Mouse (Mus musculus) left cerebral cortex, postnatal 25 days (tissue): ENCODE results near the gene Kank1. TPM values are rescaled to one million over a fixed set of nuclear protein-coding genes. Genes with fewer than 3 reads are reported as not detected.

Experiments used
- DNase-seq, 2 experiments: peaks; one replicate each; pipeline ENCODE4 v3.0.0; 2022; ENCODE audit warnings: low spot score in 2 of 2, mixed read lengths in 1 of 2
- intact Hi-C: fragments of 180-260 bp; cut with DNase I; formaldehyde crosslinking; loops from one replicate; pipeline ENCODE4 v1.15.1; 2025
- total RNA-seq, 2 experiments: library from RNA; stranded (reverse); gene quantifications; 2 replicates each; pipeline ENCODE4 v1.2.3; 2021

Gene Kank1
- total RNA-seq, 2 experiments from 2014 or later = 18.7 to 18.9 TPM

DNA sequence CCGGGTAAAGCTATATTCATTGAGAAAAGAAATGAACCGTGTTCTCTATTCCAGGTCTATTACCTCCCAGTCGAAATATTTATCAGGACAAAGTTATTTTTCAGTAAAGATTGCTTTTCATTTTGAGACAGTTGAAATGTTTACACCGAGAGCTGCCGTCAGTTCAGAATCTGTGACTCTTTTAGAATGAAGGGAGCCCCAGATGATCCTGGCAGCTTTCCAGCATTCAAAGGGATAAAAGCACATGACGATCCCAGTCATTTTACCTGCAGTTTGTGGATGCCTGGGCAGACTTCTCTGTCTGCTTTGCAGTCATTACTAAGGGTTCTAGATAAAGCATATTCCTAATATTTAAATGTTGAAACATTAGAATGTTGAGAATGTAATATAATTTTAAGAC is 107.6 kb downstream of the Kank1 start:
- intact Hi-C loops = loop anchor here (5.0 kb wide), 1 partner anchor 278 kb away; no protein-coding TSS in a partner anchor
- no peak for DNase-seq

- intact Hi-C loops = no loop called here
- no peak for DNase-seq
Observed at GRCm38 (mm10) chr19:25345972-25346371, 109.2 kb downstream of the Kank1 start.

- intact Hi-C loops = no loop called here
- DNase-seq = no peak
Observed at GRCm38 (mm10) chr19:25347515-25347914, 110.7 kb downstream of the Kank1 start.

GRCm38 (mm10) chr19:25351257-25351955 is 114.6 kb downstream of the Kank1 start:
- DNase-seq = peak; percentile 11 to 33
- intact Hi-C loops = no loop called here

DNA sequence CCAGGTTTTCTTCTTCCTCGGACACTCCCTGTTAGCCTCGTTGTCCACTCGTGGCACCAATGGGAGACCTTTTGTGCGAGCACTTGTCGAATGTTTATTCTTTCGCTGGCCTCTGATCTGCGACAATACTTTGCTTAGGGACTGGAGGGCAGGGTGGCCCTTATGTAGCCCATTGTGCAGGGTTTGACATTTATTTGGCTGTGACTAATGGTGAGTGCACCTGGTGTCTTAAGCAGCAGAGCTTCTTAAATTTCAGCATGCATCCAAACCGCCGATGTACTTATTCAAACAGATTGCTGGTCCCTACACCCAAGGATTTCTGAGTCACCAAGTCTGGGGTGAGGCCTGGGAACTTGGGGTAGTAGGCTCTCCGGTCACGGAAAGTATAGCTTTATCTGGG is 120.3 kb downstream of the Kank1 start:
- intact Hi-C loops = no loop called here
- DNase-seq = no peak

DNA sequence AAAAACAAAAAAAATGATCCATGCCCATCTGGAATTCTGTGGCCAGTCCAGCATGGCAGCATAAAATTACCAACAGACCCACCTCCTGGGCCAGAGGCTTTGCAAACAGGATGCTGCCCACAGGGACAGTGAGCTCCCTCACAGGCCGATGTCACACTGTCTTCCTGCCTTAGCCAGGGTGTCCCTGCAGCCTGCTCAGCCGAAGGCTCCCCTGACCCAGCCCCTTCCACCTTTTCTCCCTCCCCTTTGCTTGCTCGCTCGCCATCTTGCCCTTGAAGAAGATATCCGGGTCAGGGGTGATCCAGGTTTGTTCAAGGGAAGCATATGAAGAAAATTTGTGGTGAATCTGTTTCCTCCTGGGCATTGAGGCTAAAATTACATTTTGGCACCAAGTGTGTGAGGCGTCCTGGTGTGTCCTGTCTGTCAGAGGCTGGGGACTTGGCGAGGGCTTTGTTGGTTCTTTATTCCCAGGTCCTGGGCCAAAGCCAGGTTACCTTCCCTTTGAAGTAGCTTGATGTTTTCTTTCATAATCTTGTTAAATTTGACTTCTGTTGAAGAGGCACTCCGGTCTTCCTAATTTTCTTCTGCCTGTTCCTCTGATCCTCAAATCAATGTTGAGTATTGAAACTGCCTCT is 121.8 kb downstream of the Kank1 start:
- no peak for DNase-seq

DNA sequence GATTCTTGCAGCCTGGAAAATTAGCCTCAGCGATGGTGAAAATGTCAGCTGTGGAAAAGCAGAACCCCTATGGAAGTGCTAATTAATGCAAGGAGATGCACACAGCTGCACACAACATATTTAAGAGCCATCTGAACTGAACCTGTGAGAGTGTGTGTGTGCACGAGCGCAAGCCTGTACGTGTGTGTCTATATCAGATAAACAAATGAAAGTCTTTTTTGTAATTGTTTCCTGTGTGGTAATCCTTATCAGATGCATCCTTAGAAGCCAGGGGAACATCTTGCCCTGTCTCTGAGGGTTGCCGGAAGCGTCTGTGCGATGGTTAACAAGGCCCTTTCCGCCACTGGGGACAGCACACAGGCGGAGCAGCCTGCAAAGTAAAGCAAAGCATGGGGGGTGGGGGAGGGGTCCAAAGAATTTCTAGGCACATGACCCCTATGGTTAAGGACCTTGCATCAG is 123.8 kb downstream of the Kank1 start:
- no peak for DNase-seq
- intact Hi-C loops = no loop called here

More for the DNA sequence above, 121.8 kb downstream of the Kank1 start:
- intact Hi-C loops = no loop called here

GRCm38 (mm10) chr19:25361956-25362355 is 125.2 kb downstream of the Kank1 start:
- intact Hi-C loops = no loop called here
- DNase-seq = no peak

DNA sequence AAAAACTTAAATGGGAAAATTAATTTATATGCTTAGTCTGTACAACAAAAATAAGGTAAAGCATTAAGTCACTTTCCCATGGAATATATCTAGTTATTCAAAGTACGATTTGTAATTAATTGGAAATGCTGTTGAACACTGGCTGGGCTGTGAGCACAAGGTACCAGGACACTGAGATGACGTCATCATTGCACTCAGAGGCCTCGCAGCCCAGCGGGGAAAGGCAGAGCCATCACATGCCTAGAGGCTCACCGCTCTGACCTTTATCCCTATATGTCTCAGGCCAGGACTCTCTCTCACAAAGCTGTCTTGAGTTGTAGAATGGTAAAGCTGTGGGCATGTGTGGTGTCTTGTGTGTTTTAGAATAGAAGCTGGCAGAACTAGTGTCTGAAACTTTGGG is 128.9 kb downstream of the Kank1 start:
- intact Hi-C loops = no loop called here
- no peak for DNase-seq

DNA sequence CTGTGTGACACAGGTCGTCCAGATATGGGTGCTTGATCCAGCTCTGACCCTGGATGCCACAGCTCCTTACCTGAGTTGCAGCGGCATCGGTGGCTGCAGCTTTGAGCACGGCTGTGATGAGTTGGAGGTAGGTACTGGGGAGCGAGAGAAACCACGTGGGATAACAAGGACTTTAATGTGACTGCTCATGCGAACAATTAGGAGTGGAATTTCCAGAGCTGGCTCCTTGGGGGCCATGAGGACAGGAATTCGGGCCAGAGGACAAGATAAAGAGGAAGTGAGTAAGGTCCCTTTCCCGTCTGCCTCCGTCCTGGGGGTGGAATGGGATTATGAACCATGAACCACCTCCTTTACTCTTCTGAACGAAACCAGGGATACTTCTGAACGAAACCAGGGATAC is 129.8 kb downstream of the Kank1 start:
- intact Hi-C loops = no loop called here
- DNase-seq = no peak

DNA sequence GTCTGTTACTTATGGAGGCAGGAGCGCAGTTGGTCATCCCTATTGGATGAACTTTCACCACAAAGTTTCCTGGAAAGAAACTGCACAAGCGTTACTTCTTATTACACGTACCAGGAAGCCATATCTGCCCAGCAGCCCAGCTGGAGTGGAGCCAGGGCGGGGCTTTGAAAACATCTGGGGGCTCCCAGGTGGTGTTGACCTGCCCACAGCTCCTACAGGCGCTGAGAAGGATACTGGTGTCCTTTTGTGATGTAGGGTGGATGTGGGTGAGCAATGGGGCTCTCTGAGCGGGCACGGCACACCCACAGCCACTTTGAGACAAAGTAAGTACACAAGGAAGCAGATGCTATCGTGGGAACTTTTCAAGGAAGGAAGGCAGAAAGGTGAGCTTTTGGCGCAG is 133.7 kb downstream of the Kank1 start:
- DNase-seq = no peak
- intact Hi-C loops = no loop called here

- intact Hi-C loops = no loop called here
- no peak for DNase-seq
Observed at GRCm38 (mm10) chr19:25372794-25373193, 136.0 kb downstream of the Kank1 start.

DNA sequence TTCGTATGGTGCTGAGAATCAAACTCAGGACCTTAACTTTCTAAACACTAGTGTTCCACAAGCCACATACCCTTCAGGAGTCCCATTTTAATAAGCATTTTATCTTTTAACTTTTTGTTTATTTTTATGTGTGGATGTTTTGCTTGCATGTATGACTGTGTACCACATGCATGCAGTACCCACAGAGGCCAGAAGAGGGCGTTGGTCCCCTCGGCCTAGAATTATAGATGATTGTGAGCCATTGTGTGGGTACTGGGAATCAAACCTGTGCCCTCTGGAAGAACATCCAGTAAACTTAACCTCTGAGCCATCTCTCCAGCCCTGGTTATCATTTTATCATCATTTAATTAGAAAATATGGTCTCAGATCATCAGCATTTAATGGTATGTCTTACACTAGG is 136.8 kb downstream of the Kank1 start:
- intact Hi-C loops = no loop called here
- no peak for DNase-seq

DNA sequence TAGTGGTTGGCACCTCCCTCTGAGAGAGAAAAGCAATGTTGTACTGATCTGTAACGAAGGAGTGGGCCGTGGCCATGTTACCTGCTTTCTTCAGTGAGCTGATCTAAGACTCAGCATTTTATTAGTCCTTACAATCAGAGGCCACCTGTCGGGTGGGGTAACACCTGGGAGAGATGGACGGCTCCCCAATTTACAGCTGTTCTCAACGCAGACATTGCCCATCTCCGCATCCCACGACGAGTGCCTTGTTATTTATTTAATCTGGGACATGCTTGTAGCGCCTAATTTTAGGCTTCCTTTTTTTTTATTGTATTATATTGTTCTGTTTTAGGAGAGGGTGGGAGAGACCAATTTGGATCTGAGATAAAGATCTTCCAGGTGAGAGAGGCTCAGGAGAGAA is 137.4 kb downstream of the Kank1 start:
- intact Hi-C loops = no loop called here
- DNase-seq = no peak

DNA sequence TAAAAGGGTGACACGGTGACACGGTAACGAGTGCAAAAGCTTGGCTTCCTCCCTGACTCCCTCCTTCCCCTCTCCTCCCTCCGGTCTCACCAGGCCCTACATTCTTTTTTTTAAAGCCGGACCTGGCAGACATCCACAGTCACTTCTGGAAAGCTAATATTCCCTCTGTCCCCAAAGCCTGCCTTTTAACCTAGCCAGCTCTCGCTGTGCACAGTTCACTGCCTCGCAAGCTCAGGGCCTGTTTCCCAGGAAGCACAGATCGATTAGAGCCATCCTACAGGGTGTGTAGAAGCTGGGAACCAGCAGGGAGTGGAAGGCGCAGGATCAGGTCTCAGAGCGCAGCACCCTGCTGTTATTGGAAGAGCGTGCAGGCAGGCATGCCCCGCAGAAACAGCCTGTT is 138.2 kb downstream of the Kank1 start:
- peak in 1 of 2 experiments; percentile 21 for DNase-seq
- intact Hi-C loops = no loop called here

GRCm38 (mm10) chr19:25376871-25377270 is 140.1 kb downstream of the Kank1 start:
- DNase-seq = no peak
- intact Hi-C loops = no loop called here

DNA sequence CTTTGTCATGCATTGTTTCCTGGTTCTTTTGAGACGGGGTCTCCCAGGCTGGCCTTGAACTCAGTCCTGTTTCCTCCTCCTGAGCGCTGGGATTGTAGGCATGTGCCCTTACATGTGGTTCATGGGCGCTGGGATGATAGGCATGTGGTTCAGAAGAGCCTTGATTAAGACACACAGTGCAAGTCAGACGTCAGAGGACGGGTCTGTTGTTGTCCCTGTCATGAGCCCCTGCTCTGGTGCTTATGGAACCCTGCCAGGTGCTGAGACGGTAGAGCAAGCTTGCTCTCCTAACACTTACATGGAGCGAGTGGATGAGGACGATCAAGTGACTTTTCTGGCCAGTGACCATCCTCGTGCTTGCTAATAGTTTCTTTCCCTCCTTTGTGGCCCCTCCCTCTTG is 143.9 kb downstream of the Kank1 start:
- intact Hi-C loops = no loop called here
- no peak for DNase-seq

GRCm38 (mm10) chr19:25381972-25382371 is 145.2 kb downstream of the Kank1 start:
- DNase-seq = no peak
- intact Hi-C loops = no loop called here

DNA sequence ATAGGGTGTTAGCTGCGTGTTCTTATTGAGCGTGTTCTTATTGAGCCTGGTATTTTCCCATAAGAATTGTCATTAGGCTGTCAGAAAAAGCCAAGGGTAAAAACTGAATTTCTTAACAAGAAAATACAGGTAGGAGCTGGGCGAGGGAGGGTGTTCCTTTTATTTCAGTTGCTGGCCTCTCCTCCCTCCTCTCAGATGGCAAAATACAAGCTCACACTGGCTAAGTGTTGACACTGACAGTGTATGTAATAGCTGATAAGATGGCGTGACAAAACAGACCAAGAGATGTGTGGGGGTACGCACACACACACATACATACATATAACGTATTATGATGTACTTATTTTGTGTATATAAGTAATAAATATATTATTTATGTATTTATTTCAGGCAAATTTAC is 145.7 kb downstream of the Kank1 start:
- intact Hi-C loops = no loop called here
- no peak for DNase-seq

GRCm38 (mm10) chr19:25383386-25384146 is 146.8 kb downstream of the Kank1 start:
- no peak for DNase-seq
- intact Hi-C loops = no loop called here

DNA sequence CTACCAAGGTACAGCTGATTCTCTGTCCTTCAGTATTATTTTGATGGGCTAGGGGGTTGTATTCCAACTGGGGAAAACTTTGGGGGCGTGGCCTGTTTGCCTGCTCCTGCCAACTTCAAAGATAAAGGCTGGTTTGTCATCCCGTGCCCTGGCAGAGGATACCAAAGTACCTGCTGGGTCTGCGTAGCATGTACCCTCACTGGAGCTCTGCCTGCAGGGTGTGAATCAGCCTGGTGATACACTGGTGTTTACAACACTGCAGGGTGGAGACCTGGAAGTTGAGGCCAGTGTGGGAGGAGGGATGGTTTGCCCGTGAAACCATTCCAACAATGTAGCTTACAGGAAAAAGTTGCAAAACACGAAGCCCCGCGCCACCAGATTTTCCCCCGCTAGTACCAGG is 149.2 kb downstream of the Kank1 start:
- intact Hi-C loops = no loop called here
- no peak for DNase-seq
